Mouse (Mus musculus) kidney, embryonic 14.5 days (tissue): Measurements from ENCODE around the gene Flad1. TPM values are rescaled to one million over a fixed set of nuclear protein-coding genes. Genes with fewer than 3 reads are reported as not detected.

ENCODE experiments used
- ATAC-seq: fragments of 200-750 bp; cut with Nextera tagmentation; 2 replicates; pipeline ENCODE4 v1.8.0; 2017; ENCODE audit warnings: moderate number of reproducible peaks, mild to moderate bottlenecking, moderate TSS enrichment, moderate library complexity; ENCODE audit not compliant: low FRiP score, low TSS enrichment
- H3K27ac ChIP-seq: fragments of 300-500 bp; sonication (generic); 2 replicates; pipeline ENCODE4 v1.5.1; 2014; ENCODE audit warnings: low read depth, mild to moderate bottlenecking, low read length, moderate library complexity, mixed read lengths
- H3K27me3 ChIP-seq: fragments of 300-500 bp; sonication (generic); 2 replicates; pipeline ENCODE4 v1.6.1; 2014; ENCODE audit warnings: mild to moderate bottlenecking, low read length; ENCODE audit not compliant: control insufficient read depth, insufficient read depth
- H3K36me3 ChIP-seq: fragments of 300-500 bp; sonication (generic); 2 replicates; pipeline ENCODE4 v1.6.1; 2014; ENCODE audit warnings: low read length, mixed read lengths; ENCODE audit not compliant: control insufficient read depth, insufficient read depth
- H3K4me1 ChIP-seq: fragments of 300-500 bp; sonication (generic); 2 replicates; pipeline ENCODE4 v1.6.1; 2014; ENCODE audit warnings: low read length, mixed read lengths; ENCODE audit not compliant: control insufficient read depth, insufficient read depth
- H3K4me2 ChIP-seq: fragments of 300-500 bp; sonication (generic); replicated peaks from 2 replicates; pipeline ENCODE4 v1.6.1; 2014; ENCODE audit warnings: low read depth, mild to moderate bottlenecking, low read length
- H3K4me3 ChIP-seq: fragments of 300-500 bp; sonication (generic); 2 replicates; pipeline ENCODE4 v1.5.1; 2014; ENCODE audit warnings: mild to moderate bottlenecking, low read length
- H3K9ac ChIP-seq: fragments of 300-500 bp; sonication (generic); 2 replicates; pipeline ENCODE4 v1.6.1; 2014; ENCODE audit warnings: low read depth, mild to moderate bottlenecking, low read length, moderate library complexity
- H3K9me3 ChIP-seq: fragments of 300-500 bp; sonication (generic); 2 replicates; pipeline ENCODE4 v1.6.1; 2016; ENCODE audit warnings: low read length; ENCODE audit not compliant: control insufficient read depth
- WGBS: fragments of 180-500 bp; shearing (Covaris S2); extraction: QIAGEN DNeasy Blood & Tissue Kit; methylation state at CpG from one replicate; pipeline ENCODE4 v1.1.7; 2014; 5-methylcytosine and 5-hydroxymethylcytosine counted together
- polyA plus RNA-seq: library from polyadenylated mRNA; unstranded; fragments of >200 nt; fragmentation: Nextera tagmentation; extraction: Ambion mirVana; gene quantifications from 2 replicates; pipeline ENCODE4 v1.2.1, GENCODE M21; 2014

Flad1 gene
- polyA plus RNA-seq: 19.6 and 24.9 TPM in 2 replicates

DNA sequence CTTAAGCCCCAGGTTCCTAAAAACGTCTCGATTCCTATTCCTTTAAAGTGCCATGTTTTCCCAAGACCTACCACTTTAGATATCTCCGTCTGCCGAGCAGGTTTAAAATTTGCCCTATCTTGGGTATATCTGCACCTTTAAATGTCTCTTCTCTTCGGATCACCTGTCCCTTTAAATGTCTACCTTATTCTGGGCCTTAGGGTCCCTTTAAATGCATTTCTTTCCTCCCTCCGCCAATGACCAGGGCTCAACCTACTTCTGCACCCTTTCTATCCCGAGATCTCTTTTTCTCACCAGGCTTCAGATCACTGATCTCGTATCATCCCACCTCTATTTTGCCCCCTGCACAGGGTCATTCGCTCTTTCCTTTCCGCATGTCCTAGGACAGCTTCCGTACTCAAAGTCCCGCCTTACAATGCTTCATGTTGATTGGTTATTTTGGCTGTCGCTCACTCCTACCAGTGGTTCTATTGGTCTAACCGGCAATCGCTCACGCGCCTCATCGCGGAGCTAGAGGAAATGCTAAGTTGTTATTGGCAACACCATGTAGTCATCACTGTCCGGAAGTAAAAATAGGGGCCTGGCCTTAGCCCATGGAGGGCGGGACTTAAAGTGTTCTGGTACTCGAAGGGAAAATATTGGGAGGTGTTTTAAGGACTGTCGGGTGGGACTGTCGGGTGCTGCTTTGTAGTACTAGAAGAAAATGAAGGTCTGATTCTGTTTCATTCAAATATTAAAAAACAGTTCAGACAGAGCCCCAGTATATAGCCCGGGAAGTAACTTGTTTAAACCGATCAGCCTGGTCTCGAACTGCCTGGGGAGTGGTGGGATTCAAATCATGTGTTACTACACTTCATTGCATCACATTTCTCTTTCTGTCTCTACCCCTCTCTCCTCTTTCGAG is at the start of gene Flad1:
Gene Flad1 (minus strand): TSS at position 381 of the 904 bp plus-strand sequence.
- WGBS: 6% methylated on average over 28 of the region's 28 CpGs
- H3K4me1 ChIP-seq: peaks cover 10% of the 10 kb centered on the region; the same call in 1 of the 2 replicates
- peak; percentile 98 for ATAC-seq
- H3K27ac ChIP-seq: 0 out of 2 replicates have a peak within 1 kb of the TSS, but pooled peaks have one; percentile 37
- no peaks in the 10 kb centered on the region for H3K27me3 ChIP-seq
- peak within 1 kb of the TSS; percentile 60 for H3K4me2 ChIP-seq
- peak within 1 kb of the TSS; percentile 57 for H3K4me3 ChIP-seq
- peak within 1 kb of the TSS; percentile 51 for H3K9ac ChIP-seq
- no peaks in the 10 kb centered on the region for H3K9me3 ChIP-seq
- H3K36me3 ChIP-seq: peaks cover 43% of the 10 kb centered on the region

DNA sequence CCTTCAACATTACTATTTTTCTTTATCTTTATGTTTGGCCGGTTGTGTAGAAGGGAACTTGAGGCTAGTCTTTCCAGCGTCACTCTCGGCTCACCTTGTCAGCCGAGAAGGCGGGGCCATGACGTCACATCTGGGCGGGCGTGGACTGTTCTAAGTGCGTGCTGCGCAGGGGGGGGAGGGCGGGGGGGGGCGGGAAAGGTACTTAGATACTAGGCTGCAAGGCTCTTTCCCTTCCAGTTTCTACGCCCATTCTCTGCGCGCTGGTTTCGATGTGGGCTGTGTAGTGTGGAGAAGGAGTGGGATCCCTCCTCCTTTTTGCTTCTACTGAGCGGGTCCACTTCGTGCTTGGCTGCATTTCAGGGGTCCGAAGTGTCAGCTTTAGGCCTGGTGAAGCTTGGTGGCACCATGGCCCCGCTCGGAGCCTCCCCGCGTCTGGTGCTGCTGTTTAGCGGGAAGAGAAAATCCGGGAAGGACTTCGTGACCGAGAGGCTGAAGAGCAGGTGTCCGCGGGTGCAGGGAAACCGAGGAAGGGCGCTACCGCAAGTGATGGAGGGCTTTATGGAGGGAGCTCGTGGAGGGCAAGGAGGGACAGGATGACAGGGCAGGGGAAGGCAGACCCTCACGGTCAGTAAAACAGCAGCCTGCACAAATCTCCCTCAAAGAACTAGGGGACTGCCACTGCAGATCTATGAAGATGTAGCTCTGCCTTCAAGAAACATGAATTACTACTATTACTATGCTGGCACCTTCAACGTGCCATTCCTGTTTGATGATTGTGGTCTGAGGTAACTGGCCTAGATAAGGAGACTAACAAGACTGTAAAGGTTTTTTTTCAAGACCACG is 47.5 kb upstream of the Flad1 start:
- peak; percentile 88 for ATAC-seq
- H3K4me1 ChIP-seq: peaks cover 6% of the 10 kb centered on the region; the same call in 1 of the 2 replicates

DNA sequence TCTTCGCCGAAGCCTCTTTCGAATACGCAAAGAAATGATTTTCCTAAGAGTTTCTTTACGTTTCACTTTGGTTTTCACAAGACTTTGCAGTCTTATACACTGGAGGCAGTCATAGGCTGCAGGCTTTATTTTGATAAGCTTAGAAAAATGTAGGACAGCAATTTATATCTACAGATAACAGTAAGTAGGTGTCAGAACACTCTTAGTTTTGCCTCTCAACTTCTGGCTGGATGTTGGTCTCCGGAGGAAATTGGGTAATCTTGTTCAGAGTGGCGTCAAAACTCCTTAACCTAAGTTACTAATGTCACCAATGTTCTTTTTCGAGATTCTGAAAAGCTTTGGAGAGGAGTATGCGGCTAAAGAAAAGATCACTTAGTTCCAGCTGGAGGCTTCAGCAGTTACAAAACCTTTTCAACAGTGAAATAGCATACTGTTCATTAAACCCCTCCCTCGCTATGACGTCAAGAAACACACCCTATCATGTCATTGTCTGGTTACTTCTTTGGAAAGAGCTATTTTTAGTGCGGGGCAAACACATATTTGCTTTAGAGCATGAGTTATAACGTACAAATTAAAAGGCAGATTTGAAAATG is 46.8 kb upstream of the Flad1 start:
- 51% methylated on average over 13 of the region's 13 CpGs for WGBS
- no peaks in the 10 kb centered on the region for H3K36me3 ChIP-seq
- H3K4me1 ChIP-seq: peaks cover 6% of the 10 kb centered on the region; the same call in 1 of the 2 replicates
- ATAC-seq: 0 out of 2 replicates have a peak, but pooled peaks have one; percentile 28
- no peaks in the 10 kb centered on the region for H3K27me3 ChIP-seq
- H3K4me3 ChIP-seq: peak overlapping the region; percentile 68
- peak overlapping the region; percentile 37; the same call in 1 of the 2 replicates for H3K27ac ChIP-seq
- no peaks in the 10 kb centered on the region for H3K9me3 ChIP-seq
- peak overlapping the region; percentile 72; the same call in 1 of the 2 replicates for H3K9ac ChIP-seq
- peak overlapping the region; percentile 59 for H3K4me2 ChIP-seq

More for the DNA sequence above, 47.5 kb upstream of the Flad1 start:
- H3K4me2 ChIP-seq: peak overlapping the region; percentile 59
- no peaks in the 10 kb centered on the region for H3K36me3 ChIP-seq
- H3K27ac ChIP-seq: peak overlapping the region; percentile 79
- H3K27me3 ChIP-seq: no peaks in the 10 kb centered on the region
- peak overlapping the region; percentile 72 for H3K9ac ChIP-seq
- WGBS: 1% methylated on average over 34 of the region's 36 CpGs
- peak overlapping the region; percentile 68 for H3K4me3 ChIP-seq
- H3K9me3 ChIP-seq: no peaks in the 10 kb centered on the region

DNA sequence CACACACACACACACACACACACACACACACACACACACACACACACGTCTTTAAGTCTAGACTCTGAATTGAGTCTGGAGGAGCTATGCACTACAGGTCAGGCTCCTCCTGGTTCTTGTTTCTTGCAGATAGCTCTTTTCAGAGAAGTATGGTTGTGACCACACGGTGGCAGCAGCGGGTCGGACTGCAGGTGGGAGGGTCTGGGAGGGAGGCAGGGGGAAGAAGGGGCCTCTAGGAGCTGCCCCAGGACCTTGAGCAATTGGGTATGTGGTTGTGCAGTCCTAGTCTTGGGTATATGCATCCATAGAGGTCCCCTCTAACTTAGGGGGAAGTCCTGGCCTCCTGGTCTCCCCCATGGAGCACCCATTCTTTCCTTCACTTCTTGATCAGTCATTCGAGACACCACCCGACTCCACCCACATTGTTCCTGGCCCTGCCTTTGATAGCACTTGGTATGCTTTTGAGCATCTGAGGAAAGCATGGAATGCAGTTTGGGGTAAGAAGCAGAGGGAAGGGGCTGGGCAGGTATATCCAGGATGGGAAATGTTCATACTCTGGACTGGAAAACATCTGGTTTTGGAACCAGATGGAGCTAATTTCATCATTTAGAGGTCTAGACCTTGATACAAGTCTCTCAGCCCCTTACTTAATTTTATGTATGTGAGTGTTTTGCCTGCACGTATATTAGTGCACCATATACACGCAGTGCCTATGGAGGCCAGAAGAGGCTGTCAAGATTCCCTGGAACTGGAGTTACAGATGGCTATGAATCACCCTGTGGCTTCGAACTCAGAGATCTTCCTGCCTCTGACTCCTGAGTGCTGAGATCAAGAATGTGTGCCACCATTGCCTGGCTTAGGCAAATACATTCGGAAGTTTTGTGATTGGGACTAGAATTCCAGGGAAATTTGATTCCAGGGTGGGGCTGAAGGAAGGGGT is 45.3 kb upstream of the Flad1 start:
- Histone ChIP-seq H3K27me3 (no peaks in the 10 kb centered on the region), H3K9ac (no peak overlapping the region), H3K4me2 (no peak overlapping the region), H3K4me3 (no peak overlapping the region), H3K36me3 (no peaks in the 10 kb centered on the region), H3K27ac (no peak overlapping the region), H3K4me1 (peaks cover 6% of the 10 kb centered on the region; the same call in 1 of the 2 replicates), H3K9me3 (no peaks in the 10 kb centered on the region)
- peak; percentile 29; the same call in 1 of the 2 replicates for ATAC-seq
- WGBS: 31% methylated on average over 10 of the region's 10 CpGs

DNA sequence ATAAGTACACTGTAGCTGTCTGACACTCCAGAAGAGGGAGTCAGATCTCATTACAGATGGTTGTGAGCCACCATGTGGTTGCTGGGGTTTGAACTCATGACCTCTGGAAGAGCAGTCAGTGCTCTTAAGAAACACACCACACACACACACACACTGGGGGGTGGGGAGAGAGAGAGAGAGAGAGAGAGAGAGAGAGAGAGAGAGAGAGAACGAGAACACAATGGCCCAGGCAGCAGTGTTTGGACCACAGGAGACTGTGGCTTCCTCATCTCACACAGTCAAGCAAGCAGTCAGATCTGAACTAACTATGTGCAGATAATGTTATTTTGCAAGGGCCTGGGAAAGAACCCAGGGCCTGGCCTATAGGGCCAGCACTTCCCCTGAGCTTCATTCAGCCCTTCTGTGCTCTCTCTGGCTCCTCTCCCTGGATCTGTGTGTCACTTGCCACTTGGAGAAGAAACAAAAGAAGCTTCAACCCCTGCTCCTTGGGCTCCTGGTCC is 44.2 kb upstream of the Flad1 start:
- no peaks in the 10 kb centered on the region for H3K27me3 ChIP-seq
- H3K4me3 ChIP-seq: no peak overlapping the region
- no peak overlapping the region for H3K9ac ChIP-seq
- no peak overlapping the region for H3K4me2 ChIP-seq
- 90% methylated on average over 1 of the region's 1 CpGs for WGBS
- no peak overlapping the region for H3K27ac ChIP-seq
- H3K36me3 ChIP-seq: no peaks in the 10 kb centered on the region
- no peak for ATAC-seq
- peaks cover 6% of the 10 kb centered on the region; the same call in 1 of the 2 replicates for H3K4me1 ChIP-seq
- no peaks in the 10 kb centered on the region for H3K9me3 ChIP-seq

DNA sequence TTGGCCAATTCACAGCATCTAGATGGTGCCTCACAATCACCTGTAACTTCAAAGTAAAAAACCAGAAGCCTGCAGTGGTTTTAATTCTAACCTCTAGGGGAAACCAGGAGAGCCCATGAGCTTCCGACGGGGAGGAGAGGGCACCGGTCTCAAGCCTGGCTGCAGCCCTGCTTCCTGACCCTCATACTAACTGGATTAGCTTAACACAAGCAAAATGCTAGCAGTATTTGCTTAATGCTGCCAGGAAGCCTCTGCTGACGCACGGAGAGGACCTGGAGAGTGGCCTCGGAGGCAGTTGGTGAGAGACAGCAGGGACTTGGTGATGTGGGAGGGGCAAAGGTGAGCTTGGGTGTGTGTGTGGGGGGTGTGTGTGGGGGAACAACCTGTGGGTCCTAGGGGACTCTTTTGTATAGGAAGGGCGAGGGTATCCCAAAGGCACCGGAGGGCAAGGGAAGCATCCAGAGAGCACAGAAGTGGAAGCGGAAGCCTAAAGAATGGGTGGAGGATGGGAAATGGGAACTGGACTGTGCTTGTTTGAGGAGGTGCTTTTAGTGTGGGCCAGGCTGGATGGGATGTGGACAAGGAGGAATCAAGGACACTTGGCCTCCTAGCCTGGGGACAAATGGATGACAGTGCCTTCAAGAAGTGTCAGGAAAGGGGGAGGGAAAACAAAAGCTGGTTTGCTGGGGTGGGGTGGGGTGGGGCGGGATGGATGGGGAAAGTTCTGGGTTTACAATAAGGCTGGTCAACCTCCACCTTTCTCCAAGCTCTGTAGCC is 42.9 kb upstream of the Flad1 start, which contains the start of gene Pmvk:
Gene Pmvk (plus strand): TSS at position 141 of the 777 bp plus-strand sequence.
- Histone ChIP-seq H3K4me2 (no peak within 1 kb of the TSS), H3K36me3 (no peaks in the 10 kb centered on the region), H3K4me3 (no peak within 1 kb of the TSS), H3K27me3 (no peaks in the 10 kb centered on the region), H3K27ac (no peak within 1 kb of the TSS), H3K9ac (no peak within 1 kb of the TSS), H3K4me1 (peaks cover 3% of the 10 kb centered on the region; the same call in 1 of the 2 replicates), H3K9me3 (no peaks in the 10 kb centered on the region)
- WGBS: 62% methylated on average over 10 of the region's 10 CpGs
- no peak for ATAC-seq

DNA sequence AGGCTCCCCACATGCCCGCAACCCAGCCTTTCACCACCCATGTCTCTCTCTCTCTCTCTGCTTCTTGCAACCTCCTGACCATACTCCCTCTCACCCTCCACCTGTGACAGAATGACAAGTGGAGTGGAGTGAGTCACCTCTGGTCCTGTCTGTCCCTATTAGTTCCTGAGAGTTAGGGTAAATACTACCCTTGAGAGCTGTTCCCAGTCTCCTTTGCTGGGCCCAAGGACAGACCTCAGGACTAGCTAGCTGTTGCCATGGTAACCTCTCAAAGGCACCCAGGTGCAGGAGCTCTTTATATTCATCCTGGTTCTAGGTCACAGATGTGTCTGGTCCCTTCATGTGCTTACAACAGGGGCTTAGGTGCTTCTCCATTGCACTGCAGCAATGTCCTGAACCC is 40.2 kb upstream of the Flad1 start:
- Histone ChIP-seq H3K27ac (no peak overlapping the region), H3K9me3 (no peaks in the 10 kb centered on the region), H3K4me1 (peaks cover 4% of the 10 kb centered on the region; the same call in 1 of the 2 replicates), H3K36me3 (peaks cover 4% of the 10 kb centered on the region; the same call in 1 of the 2 replicates), H3K4me3 (no peak overlapping the region), H3K4me2 (no peak overlapping the region), H3K9ac (no peak overlapping the region), H3K27me3 (no peaks in the 10 kb centered on the region)
- WGBS: 93% methylated on average over 1 of the region's 1 CpGs
- ATAC-seq: no peak
